Mouse (Mus musculus) right cerebral cortex, postnatal 14 days (tissue): ENCODE measurements around the gene Gm10408.
"Not testable (repeated sequence)": the region's sequence is repeated elsewhere in the genome, so short reads cannot be mapped to it uniquely, and the experiment has no call there.

ENCODE experiments used
- DNase-seq: peaks from one replicate; pipeline ENCODE4 v3.0.0; 2022

Gm10408 gene

DNA sequence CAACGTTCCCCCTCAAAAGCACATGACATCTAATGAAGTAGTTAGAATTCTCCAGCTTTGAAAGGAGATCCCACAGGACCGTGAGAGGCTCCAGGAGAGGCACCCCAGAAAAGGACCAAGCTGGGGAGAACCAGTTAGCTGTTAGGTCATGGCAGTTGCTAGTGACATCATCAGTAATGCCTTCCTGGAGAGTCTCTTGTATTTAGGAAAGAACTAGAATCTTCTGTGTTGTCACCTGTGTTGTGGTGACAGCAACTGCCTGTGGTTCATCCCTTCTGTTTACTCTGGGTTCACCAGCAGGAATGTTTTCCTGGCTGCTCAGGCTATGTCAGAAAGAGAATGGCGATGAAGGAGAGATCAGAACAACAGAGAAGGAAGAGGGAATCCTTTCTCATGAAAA is at the start of gene Gm10408:
Gm10408 (plus strand) TSS at position 301 of the 400 bp plus-strand sequence.
- not testable (repeated sequence) for DNase-seq

DNA sequence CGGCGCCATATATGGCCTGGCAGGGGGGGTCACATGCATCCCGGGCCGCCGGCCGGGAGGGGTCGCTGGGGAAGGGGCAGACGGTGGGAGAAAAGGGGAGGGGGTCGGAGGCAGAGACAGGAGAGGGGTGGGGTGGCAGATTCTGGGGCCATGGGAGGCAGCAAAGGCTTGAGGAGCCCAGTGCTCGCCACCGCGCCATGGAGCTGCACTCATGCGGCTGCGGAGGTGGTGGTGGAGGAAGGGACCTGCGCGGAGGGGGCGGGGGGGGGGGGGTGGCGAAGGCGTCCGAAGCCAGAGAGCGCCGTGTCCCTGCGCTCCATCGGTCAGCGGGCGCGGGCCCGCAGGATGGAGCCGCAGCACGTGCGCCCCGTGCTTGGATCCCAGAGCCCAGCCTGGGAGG is 36.9 kb upstream of the Gm10408 start, which contains the start of gene Gm10409:
Gm10409 (plus strand) TSS at position 301 of the 400 bp plus-strand sequence.
- not testable (repeated sequence) for DNase-seq

- not testable (repeated sequence) for DNase-seq
Measured at GRCm38 (mm10) chr14:3427803-3428202, 21.4 kb upstream of the Gm10408 start, which contains the start of gene Gm3005. Gene Gm3005, plus strand, starts transcription at chr14:3428103.
